Mouse (Mus musculus): Measurements from ENCODE around the gene Wnt3a.

DNA sequence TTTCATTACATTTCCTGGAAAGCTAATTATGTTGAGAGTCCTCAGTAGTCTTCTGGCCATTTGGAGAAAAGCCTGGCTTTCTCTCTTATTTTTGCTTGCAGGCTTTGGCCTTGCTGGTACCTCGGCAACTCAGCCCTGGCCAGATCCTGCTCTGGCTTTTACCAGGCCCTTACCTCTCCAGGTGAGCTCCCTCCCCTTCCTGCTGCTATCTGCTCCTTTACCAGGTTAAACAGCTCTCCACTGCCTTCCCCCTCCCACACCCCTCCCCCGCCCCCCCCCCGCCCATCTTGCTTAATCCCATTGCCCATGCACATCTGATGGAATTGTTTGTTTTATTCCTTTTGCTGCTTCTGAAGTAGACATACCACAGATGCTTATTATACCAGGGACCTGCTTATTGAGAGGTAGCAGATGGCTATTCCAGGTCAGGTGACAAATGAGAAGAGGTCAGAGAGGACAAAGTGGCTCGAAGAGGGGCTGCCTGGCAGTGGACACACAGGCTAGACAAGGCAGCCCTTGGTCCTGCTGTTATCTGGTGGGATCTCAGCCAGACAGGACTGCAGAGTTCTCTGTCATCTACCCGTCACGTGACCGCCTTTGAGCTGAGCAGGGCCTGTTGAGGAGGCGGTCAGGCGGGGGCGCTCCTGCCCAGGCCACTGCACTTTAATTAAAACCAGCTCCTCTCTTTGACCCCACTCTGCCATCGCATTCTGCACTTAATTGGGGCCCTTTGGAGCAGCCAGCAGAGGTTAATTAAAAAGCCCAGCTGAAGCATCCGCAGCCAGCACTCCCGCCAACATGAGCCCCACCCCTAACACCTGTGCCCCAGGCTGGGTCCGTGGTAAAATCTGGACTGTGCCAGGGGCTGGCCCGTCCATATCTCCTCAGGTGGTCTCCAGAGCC lies 51.8 kb downstream of the Wnt3a start:
- TF ChIP-seq EP300 (optimal IDR thresholded peaks at IDR 0.05), result no peak
- TF ChIP-seq CTCF (IDR thresholded peaks at IDR 0.05; ENCODE audit: low read depth), result peak; percentile 79
